Mouse (Mus musculus): ENCODE measurements at regions not wholly inside any gene's neighbourhood (a gene's known extent, or its start where the extent isn't known, plus 50 kb on each side); places are given as distances from the start of the nearest gene placed in this dataset.

- TF ChIP-seq POLR2A (IDR thresholded peaks at IDR 0.05; ENCODE audit: extremely low read depth, insufficient read depth, low read length) (no peak), CTCF (IDR thresholded peaks at IDR 0.05; ENCODE audit: low read depth, low read length) (no peak)
Measured at GRCm38 (mm10) chr15:50507999-50508624, 3376.6 kb upstream of the Gm7489 start.
